In genomic region chr2:167061381-167062034, GRCm38 (mm10) we compare ENCODE assay signal across 8 mouse cellular contexts. TPM values are rescaled to one million over a fixed set of nuclear protein-coding genes. Genes with fewer than 3 reads are reported as not detected.
DNase-seq lines count a peak whose midpoint lies in the region; ATAC-seq and TF ChIP-seq lines count a peak whose summit lies in the region.

No protein-coding gene starts in this region.

- H3K4me1 ChIP-seq in spleen, adult 2 months (ENCODE audit: control insufficient read depth, insufficient read depth, insufficient read length): peaks cover 15% of the 10 kb centered on the region
- peaks cover 30% of the 10 kb centered on the region for H3K4me1 ChIP-seq in limb, embryonic 12.5 days (replicated peaks)
- H3K4me1 ChIP-seq in small intestine, adult 2 months (ENCODE audit: control insufficient read depth, insufficient read depth, insufficient read length, low read length): peaks cover 16% of the 10 kb centered on the region

- TF ChIP-seq CTCF in spleen, adult 2 months (IDR thresholded peaks at IDR 0.05; ENCODE audit: extremely low read depth, insufficient read depth, insufficient read length, insufficient replicate concordance): no peak
- no peak for TF ChIP-seq CTCF in small intestine, adult 2 months (IDR thresholded peaks at IDR 0.05; ENCODE audit: extremely low read depth, insufficient read length, insufficient replicate concordance, low read depth, low read length)

- no peak for ATAC-seq in CD4-positive, CD25-positive, alpha-beta regulatory T cell, adult 4 months
- ATAC-seq in limb, embryonic 12.5 days (ENCODE audit: insufficient number of reproducible peaks, insufficient read depth, low FRiP score, low TSS enrichment, low read depth): no peak

- peak overlapping the region; percentile 89 for H3K4me2 ChIP-seq in limb, embryonic 12.5 days

- no peaks in the 10 kb centered on the region for H3K9me3 ChIP-seq in limb, embryonic 12.5 days

- DNase-seq in CD4-positive, CD25-positive, alpha-beta regulatory T cell, adult 2 months (ENCODE audit: low read depth, low spot score): peak; percentile 32
- no peak for DNase-seq in spleen, adult 2 months (ENCODE audit: low read depth in 1 of 2, low spot score in 2 of 2)
- no peak for DNase-seq in spleen, adult 18-20 months
- no peak for DNase-seq in retina, embryonic 14.5 days (ENCODE audit: low spot score)
- no peak for DNase-seq in left cerebral cortex, postnatal 14 days (ENCODE audit: low spot score in 2 of 2)

- H3K9ac ChIP-seq in limb, embryonic 12.5 days (replicated peaks): peak overlapping the region; percentile 95

- WGBS in spleen, adult 2 months: 12% methylated on average over 11 of the region's 11 CpGs
- WGBS in limb, embryonic 12.5 days: 14% methylated on average over 11 of the region's 11 CpGs
- WGBS in small intestine, adult 2 months: 5% methylated on average over 11 of the region's 11 CpGs

- peak overlapping the region; percentile 88; the same call in 1 of the 2 replicates for H3K27ac ChIP-seq in spleen, adult 2 months (ENCODE audit: insufficient read depth, low read length)
- peak overlapping the region; percentile 90; the same call in 1 of the 2 replicates for H3K27ac ChIP-seq in limb, embryonic 12.5 days
- peak overlapping the region; percentile 62 for H3K27ac ChIP-seq in small intestine, adult 2 months (ENCODE audit: insufficient read depth, low read depth, low read length)

- peaks cover 20% of the 10 kb centered on the region for H3K36me3 ChIP-seq in spleen, adult 2 months (ENCODE audit: control insufficient read depth, insufficient read depth, low read length)
- H3K36me3 ChIP-seq in limb, embryonic 12.5 days: peaks cover 44% of the 10 kb centered on the region
- H3K36me3 ChIP-seq in small intestine, adult 2 months (ENCODE audit: control insufficient read depth, insufficient read depth, low read length): peaks cover 35% of the 10 kb centered on the region

- H3K27me3 ChIP-seq in spleen, adult 2 months (ENCODE audit: control insufficient read depth, insufficient read depth, low read length): no peaks in the 10 kb centered on the region
- H3K27me3 ChIP-seq in limb, embryonic 12.5 days: no peaks in the 10 kb centered on the region
- H3K27me3 ChIP-seq in small intestine, adult 2 months (ENCODE audit: control insufficient read depth, insufficient read depth, low read length): no peaks in the 10 kb centered on the region

- H3K4me3 ChIP-seq in spleen, adult 2 months (ENCODE audit: extremely low read depth, insufficient read depth, insufficient read length): peak overlapping the region; percentile 92
- H3K4me3 ChIP-seq in limb, embryonic 12.5 days (replicated peaks): peak overlapping the region; percentile 77
- H3K4me3 ChIP-seq in small intestine, adult 2 months (ENCODE audit: low read depth, low read length): peak overlapping the region; percentile 90

- intact Hi-C loops in left cerebral cortex, postnatal 14 days (cut with DNase I): loop anchor here (5.0 kb wide), 1 partner anchor 361 kb away; the partner anchor contains the start of gene Slc9a8

- no peak for TF ChIP-seq POLR2A in spleen, adult 2 months (IDR thresholded peaks at IDR 0.05; ENCODE audit: low read depth, low read length)
- no peak for TF ChIP-seq POLR2A in small intestine, adult 2 months (IDR thresholded peaks at IDR 0.05; ENCODE audit: low read depth, low read length)

RNA-seq across cellular contexts. Expression of gene Znfx1, which starts 1.3 kb away (rescaled TPM):
- polyA plus RNA-seq in CD4-positive, CD25-positive, alpha-beta regulatory T cell, adult 4 months (2017; shearing (Covaris generic)): 10 to 100 TPM; 18.1 to 27.6 TPM
- 29.9 and 33.9 TPM in 2 replicates for polyA plus RNA-seq in spleen, adult 2 months (2012; rRNA removed)
- 6.7 and 8.4 TPM in 2 replicates for polyA plus RNA-seq in limb, embryonic 12.5 days (2016; fragmentation: Nextera tagmentation; extraction: Ambion mirVana)
- 21.0 and 56.0 TPM in 2 replicates for polyA plus RNA-seq in small intestine, adult 2 months (2012; rRNA removed)
- total RNA-seq in left cerebral cortex, postnatal 14 days (2021): 10 to 100 TPM; 41.5 to 43.9 TPM

RNA-seq across cellular contexts. Expression of gene Ddx27, which starts 46.5 kb away (rescaled TPM):
- 10 to 100 TPM; 33.4 to 61.0 TPM for polyA plus RNA-seq in CD4-positive, CD25-positive, alpha-beta regulatory T cell, adult 4 months (2017; shearing (Covaris generic))
- polyA plus RNA-seq in spleen, adult 2 months (2012; rRNA removed): 27.4 and 32.9 TPM in 2 replicates
- polyA plus RNA-seq in limb, embryonic 12.5 days (2016; fragmentation: Nextera tagmentation; extraction: Ambion mirVana): 62.8 and 65.1 TPM in 2 replicates
- 6.4 and 14.7 TPM in 2 replicates for polyA plus RNA-seq in small intestine, adult 2 months (2012; rRNA removed)
- 10 to 100 TPM; 29.0 to 31.3 TPM for total RNA-seq in left cerebral cortex, postnatal 14 days (2021)
